Mouse (Mus musculus) lung, adult 2 months (tissue): ENCODE results near the gene Slc24a4. TPM values are rescaled to one million over a fixed set of nuclear protein-coding genes. Genes with fewer than 3 reads are reported as not detected.
A peak's percentile ranks its signal among the peaks of the same experiment; 100 is the strongest.

Source experiments
- DNase-seq: peaks from one replicate; pipeline ENCODE4 v3.0.0; 2022
- H3K4me1 ChIP-seq: fragments of 200-500 bp; 2 replicates; pipeline ENCODE4 v1.6.1; 2011; ENCODE audit warnings: low read length; ENCODE audit not compliant: control insufficient read depth, insufficient read depth
- H3K4me3 ChIP-seq: fragments of 200-500 bp; replicated peaks from 2 replicates; pipeline ENCODE3; 2011; ENCODE audit warnings: low read depth, mild to moderate bottlenecking, control low read depth, low read length; ENCODE audit errors: extremely low read depth
- CTCF ChIP-seq: fragments of 200-500 bp; IDR thresholded peaks from 2 replicates; pipeline ENCODE4 v1.5.1; 2011; ENCODE audit warnings: mild to moderate bottlenecking, low read length, control low read depth; ENCODE audit not compliant: insufficient read depth
- POLR2A ChIP-seq: fragments of 200-500 bp; IDR thresholded peaks from 2 replicates; pipeline ENCODE4 v1.6.1; 2011; ENCODE audit warnings: low read depth, mild to moderate bottlenecking, control low read depth, low read length, borderline replicate concordance; ENCODE audit errors: extremely low read depth
- WGBS: fragments of 180-500 bp; shearing (Covaris S2); methylation state at CpG from one replicate; pipeline ENCODE4 v1.1.7; 2018; 5-methylcytosine and 5-hydroxymethylcytosine counted together
- polyA plus RNA-seq: library from polyadenylated mRNA; depleted of rRNA; stranded (reverse); fragments of >200 nt; gene quantifications from 2 replicates; pipeline ENCODE4 v1.2.3, GENCODE M21; 2012

The Slc24a4 gene
- polyA plus RNA-seq, 1 experiment: 20.2 TPM

- peaks cover 7% of the 10 kb centered on the region for H3K4me1 ChIP-seq
- no peak for DNase-seq
- no peak overlapping the region for H3K4me3 ChIP-seq
- 83% methylated on average over 3 of the region's 3 CpGs for WGBS
- TF ChIP-seq POLR2A (no peak), CTCF (no peak)
Observed at GRCm38 (mm10) chr12:102116580-102116979, 12.0 kb upstream of the Slc24a4 start.

- Histone ChIP-seq H3K4me1 (peaks cover under 1% of the 10 kb centered on the region), H3K4me3 (no peak overlapping the region)
- TF ChIP-seq POLR2A (no peak), CTCF (no peak)
- WGBS: 56% methylated on average over 7 of the region's 7 CpGs
- DNase-seq: no peak
Observed at GRCm38 (mm10) chr12:102118014-102118413, 10.5 kb upstream of the Slc24a4 start.

GRCm38 (mm10) chr12:102127601-102128000, 932 bp upstream of the Slc24a4 start:
- Histone ChIP-seq H3K4me3 (no peak overlapping the region), H3K4me1 (no peaks in the 10 kb centered on the region)
- 19% methylated on average over 7 of the region's 7 CpGs for WGBS
- no peak for DNase-seq
- TF ChIP-seq POLR2A (no peak), CTCF (no peak)

- 1% methylated on average over 72 of the region's 73 CpGs for WGBS
- no peaks in the 10 kb centered on the region for H3K4me1 ChIP-seq
- peak overlapping the region; percentile 77 for H3K4me3 ChIP-seq
- TF ChIP-seq CTCF (no peak), POLR2A (no peak)
- peak; percentile 66 for DNase-seq
Observed at GRCm38 (mm10) chr12:102128791-102129507, 416 bp downstream of the Slc24a4 start.

- Histone ChIP-seq H3K4me3 (peak overlapping the region; percentile 77), H3K4me1 (no peaks in the 10 kb centered on the region)
- TF ChIP-seq POLR2A (no peak), CTCF (no peak)
- 2% methylated on average over 14 of the region's 14 CpGs for WGBS
- no peak for DNase-seq
Observed at GRCm38 (mm10) chr12:102129508-102130030, 1.0 kb downstream of the Slc24a4 start.

GRCm38 (mm10) chr12:102139710-102140109, 11.2 kb downstream of the Slc24a4 start:
- H3K4me1 ChIP-seq: peaks cover 6% of the 10 kb centered on the region; the same call in 1 of the 2 replicates
- 43% methylated on average over 10 of the region's 10 CpGs for WGBS
- DNase-seq: no peak
- no peak for TF ChIP-seq POLR2A
- TF ChIP-seq CTCF: no peak
- no peak overlapping the region for H3K4me3 ChIP-seq

- DNase-seq: no peak
- TF ChIP-seq CTCF: no peak
- TF ChIP-seq POLR2A: no peak
- Histone ChIP-seq H3K4me3 (no peak overlapping the region), H3K4me1 (peaks cover 6% of the 10 kb centered on the region; the same call in 1 of the 2 replicates)
- 50% methylated on average over 5 of the region's 5 CpGs for WGBS
Observed at GRCm38 (mm10) chr12:102141330-102141729, 12.8 kb downstream of the Slc24a4 start.

GRCm38 (mm10) chr12:102147678-102148077, 19.1 kb downstream of the Slc24a4 start:
- TF ChIP-seq CTCF: no peak
- no peak for TF ChIP-seq POLR2A
- WGBS: 59% methylated on average over 4 of the region's 4 CpGs
- H3K4me1 ChIP-seq: peaks cover 9% of the 10 kb centered on the region

GRCm38 (mm10) chr12:102148746-102149145, 20.2 kb downstream of the Slc24a4 start:
- TF ChIP-seq CTCF (peak; percentile 22; the same call in 1 of the 2 replicates), POLR2A (no peak)
- 94% methylated on average over 2 of the region's 2 CpGs for WGBS
- H3K4me3 ChIP-seq: no peak overlapping the region
- no peak for DNase-seq
- H3K4me1 ChIP-seq: peaks cover 9% of the 10 kb centered on the region

More at GRCm38 (mm10) chr12:102147678-102148077, 19.1 kb downstream of the Slc24a4 start:
- no peak for DNase-seq
- no peak overlapping the region for H3K4me3 ChIP-seq

GRCm38 (mm10) chr12:102151185-102151584, 22.7 kb downstream of the Slc24a4 start:
- Histone ChIP-seq H3K4me3 (no peak overlapping the region), H3K4me1 (peaks cover 12% of the 10 kb centered on the region)
- TF ChIP-seq POLR2A (no peak), CTCF (no peak)
- peak; percentile 44 for DNase-seq
- WGBS: 50% methylated on average over 7 of the region's 7 CpGs
